8 mouse cellular contexts compared by ENCODE assay signal in the genomic region with DNA sequence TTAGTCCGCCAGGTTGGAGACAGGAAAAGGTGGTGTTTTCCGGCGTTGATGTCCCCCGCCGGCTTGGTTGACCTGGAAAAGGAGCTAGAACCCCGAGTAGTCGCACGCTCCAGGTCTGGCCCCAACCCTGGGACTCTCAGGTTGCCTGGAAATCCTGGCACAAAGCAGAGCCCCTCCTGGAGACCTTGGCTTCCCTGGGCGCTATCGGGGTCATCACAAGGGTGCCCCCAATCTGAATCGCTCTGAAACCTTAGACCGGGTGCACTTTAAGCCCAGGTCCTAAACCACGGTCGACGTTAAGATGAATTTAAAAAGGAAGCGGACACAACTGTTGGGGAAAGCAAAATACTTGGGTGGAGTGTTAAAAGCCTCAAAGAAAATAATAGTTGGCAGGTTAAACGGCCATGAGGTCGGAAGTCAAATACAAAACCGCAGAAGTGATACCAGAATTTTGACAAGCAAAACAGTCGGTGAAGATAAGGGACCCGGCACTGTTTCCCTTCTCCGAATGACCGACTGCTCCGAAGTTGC. TPM values are rescaled to one million over a fixed set of nuclear protein-coding genes. Genes with fewer than 3 reads are reported as not detected.
DNase-seq lines count a peak whose midpoint lies in the region; ATAC-seq lines count a peak whose summit lies in the region.

No protein-coding gene starts in this region.

- peak overlapping the region; percentile 77 for H3K4me3 ChIP-seq in forebrain, embryonic 16.5 days (replicated peaks; ENCODE audit: low read length)
- peak overlapping the region; percentile 85 for H3K4me3 ChIP-seq in midbrain, embryonic 15.5 days

- peak overlapping the region; percentile 12; the same call in 1 of the 2 replicates for H3K27ac ChIP-seq in forebrain, embryonic 16.5 days (ENCODE audit: low read length)
- H3K27ac ChIP-seq in midbrain, embryonic 15.5 days = peak overlapping the region; percentile 95

- 10% methylated on average over 24 of the region's 24 CpGs for WGBS in forebrain, embryonic 16.5 days
- WGBS in midbrain, embryonic 15.5 days = 8% methylated on average over 24 of the region's 24 CpGs

- no peaks in the 10 kb centered on the region for H3K36me3 ChIP-seq in forebrain, embryonic 16.5 days (ENCODE audit: control insufficient read depth, insufficient read depth)
- no peaks in the 10 kb centered on the region for H3K36me3 ChIP-seq in midbrain, embryonic 15.5 days (replicated peaks)

- peak; percentile 53 for DNase-seq in heart, adult 8-10 months (ENCODE audit: low spot score)
- DNase-seq in heart, postnatal 10 days = no peak
- peak; percentile 45 for DNase-seq in ZHBTc4 (ENCODE audit: low read depth, low spot score)
- DNase-seq in kidney, postnatal 14 days = peak; percentile 59
- no peak for DNase-seq in adipocyte (ENCODE audit: low spot score)
- DNase-seq in natural killer cell, adult 2 months (ENCODE audit: low spot score in 2 of 2) = no peak

- H3K4me1 ChIP-seq in forebrain, embryonic 16.5 days (replicated peaks; ENCODE audit: control insufficient read depth, insufficient read depth, low read length) = peaks cover 14% of the 10 kb centered on the region
- peaks cover 29% of the 10 kb centered on the region for H3K4me1 ChIP-seq in midbrain, embryonic 15.5 days

- no peaks in the 10 kb centered on the region for H3K27me3 ChIP-seq in forebrain, embryonic 16.5 days (replicated peaks; ENCODE audit: control insufficient read depth, insufficient read depth, low read length)
- H3K27me3 ChIP-seq in midbrain, embryonic 15.5 days (replicated peaks) = 0 out of 2 replicates have a peak, but pooled peaks cover 4% of the 10 kb centered on the region

- no peaks in the 10 kb centered on the region for H3K9me3 ChIP-seq in forebrain, embryonic 16.5 days (ENCODE audit: control insufficient read depth, low read length)
- H3K9me3 ChIP-seq in midbrain, embryonic 15.5 days = no peaks in the 10 kb centered on the region

- intact Hi-C loops in heart, postnatal 10 days (cut with DNase I) = loop anchor here (10.0 kb wide), 1 partner anchor 189 kb away; no protein-coding TSS in a partner anchor

- peak; percentile 10 for ATAC-seq in forebrain, embryonic 16.5 days
- peak; percentile 57 for ATAC-seq in midbrain, embryonic 15.5 days (replicated peaks)

- H3K4me2 ChIP-seq in forebrain, embryonic 16.5 days (ENCODE audit: low read length) = peak overlapping the region; percentile 76
- H3K4me2 ChIP-seq in midbrain, embryonic 15.5 days = peak overlapping the region; percentile 81

- H3K9ac ChIP-seq in forebrain, embryonic 16.5 days (replicated peaks; ENCODE audit: low read depth, low read length) = peak overlapping the region; percentile 98
- peak overlapping the region; percentile 81 for H3K9ac ChIP-seq in midbrain, embryonic 15.5 days

RNA-seq across cellular contexts. Expression of a gene that starts 1.2 kb away (rescaled TPM):
- 10 to 100 TPM; 26.6 to 36.4 (median 30.3) TPM for total RNA-seq in heart, adult 8-10 months (2022)
- 10 to 100 TPM; 33.6 to 42.7 TPM for total RNA-seq in heart, postnatal 10 days (2021)
- 44.6 and 46.9 TPM in 2 replicates for polyA plus RNA-seq in forebrain, embryonic 16.5 days (2015; fragmentation: Nextera tagmentation; extraction: Ambion mirVana)
- polyA plus RNA-seq in midbrain, embryonic 15.5 days (2015; fragmentation: Nextera tagmentation; extraction: Ambion mirVana) = 43.1 and 48.5 TPM in 2 replicates

Comparison
In these comparisons a context has a peak if more than half of its experiments do, and no peak if none do; other contexts are left out.
1. DNase-seq: peak in heart, adult 8-10 months (single experiment), ZHBTc4 (single experiment) and kidney, postnatal 14 days (single experiment); none in heart, postnatal 10 days (0 of 2), adipocyte (single experiment) and natural killer cell, adult 2 months (0 of 2).